Mouse (Mus musculus) bone marrow, adult 2 months (tissue): ENCODE data around the gene Pabpc6. TPM values are rescaled to one million over a fixed set of nuclear protein-coding genes. Genes with fewer than 3 reads are reported as not detected.

Experiments
- H3K27ac ChIP-seq: fragments of 200-500 bp; 2 replicates; pipeline ENCODE4 v1.5.1; 2012; ENCODE audit warnings: low read depth, mild to moderate bottlenecking, control low read depth, inconsistent platforms, low read length; ENCODE audit not compliant: control insufficient read depth, poor library complexity, insufficient read depth
- H3K4me1 ChIP-seq: fragments of 200-500 bp; 2 replicates; pipeline ENCODE4 v1.6.1; 2011; ENCODE audit warnings: low read length; ENCODE audit not compliant: control insufficient read depth, insufficient read depth
- H3K4me3 ChIP-seq: fragments of 200-500 bp; replicated peaks from 2 replicates; pipeline ENCODE3; 2011; ENCODE audit warnings: mild to moderate bottlenecking, low read depth, low read length, control low read depth; ENCODE audit not compliant: control insufficient read depth
- CTCF ChIP-seq: fragments of 200-500 bp; IDR thresholded peaks from 2 replicates; pipeline ENCODE4 v1.5.1; 2011; ENCODE audit warnings: low read length, control low read depth; ENCODE audit not compliant: control insufficient read depth, insufficient read depth
- POLR2A ChIP-seq: fragments of 200-500 bp; IDR thresholded peaks from 2 replicates; pipeline ENCODE4 v1.6.1; 2011; ENCODE audit warnings: low read depth, mild to moderate bottlenecking, control low read depth, low read length, borderline replicate concordance; ENCODE audit not compliant: control insufficient read depth
- WGBS: fragments of 180-500 bp; shearing (Covaris S2); methylation state at CpG from one replicate; pipeline ENCODE4 v1.1.7; 2018; 5-methylcytosine and 5-hydroxymethylcytosine counted together
- polyA plus RNA-seq: library from polyadenylated mRNA; stranded (reverse); fragments of >200 nt; gene quantifications from 2 replicates; pipeline ENCODE4 v1.2.4, GENCODE M21; 2011; ENCODE audit warnings: low replicate concordance; ENCODE audit not compliant: missing spikeins, insufficient read depth, insufficient read length

The Pabpc6 gene
- polyA plus RNA-seq, 1 experiment, result not detected

DNA sequence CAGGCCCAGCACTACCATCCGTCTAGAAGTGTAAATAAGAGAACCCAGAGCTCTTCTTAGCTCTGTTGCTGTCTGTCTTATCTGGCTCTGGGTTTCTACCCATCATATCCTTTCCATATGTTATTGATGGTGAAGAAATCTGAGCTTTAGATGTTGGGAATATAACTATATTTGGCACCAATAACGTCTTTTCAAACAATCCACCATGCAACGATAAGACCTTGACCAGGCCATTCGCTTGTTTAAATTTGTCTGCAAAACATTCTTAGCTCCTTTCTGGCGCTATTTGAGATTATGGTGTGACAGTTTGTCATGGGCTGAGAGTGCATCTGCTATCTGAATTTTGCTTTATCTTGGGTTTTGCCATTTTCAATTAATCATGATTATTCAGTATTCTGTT is 10.9 kb downstream of the Pabpc6 start:
- H3K4me3 ChIP-seq, result no peak overlapping the region
- WGBS, result 81% methylated on average over 5 of the region's 5 CpGs
- TF ChIP-seq POLR2A (no peak), CTCF (no peak)
- no peak overlapping the region for H3K27ac ChIP-seq
- no peaks in the 10 kb centered on the region for H3K4me1 ChIP-seq

DNA sequence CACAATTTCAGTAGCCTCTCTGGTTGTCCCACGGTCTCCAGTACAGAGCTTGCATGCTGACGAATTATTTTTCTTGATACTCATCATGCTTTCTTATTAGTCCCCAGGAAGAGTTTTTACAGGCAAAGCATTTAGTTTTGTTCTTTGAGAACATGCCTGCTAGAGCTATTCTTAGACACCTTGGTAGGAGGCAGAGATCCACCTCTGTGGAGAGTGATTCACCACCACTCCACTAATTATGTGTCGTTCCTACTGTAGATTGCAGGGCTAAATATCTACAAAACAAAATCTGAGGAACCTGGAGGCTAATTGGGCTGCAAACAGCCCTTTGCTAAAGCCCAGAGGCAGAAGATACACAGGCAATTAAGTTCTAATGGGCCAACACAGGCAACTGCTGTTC is 15.4 kb downstream of the Pabpc6 start:
- WGBS, result 74% methylated on average over 3 of the region's 3 CpGs
- TF ChIP-seq CTCF, result no peak
- TF ChIP-seq POLR2A, result no peak

DNA sequence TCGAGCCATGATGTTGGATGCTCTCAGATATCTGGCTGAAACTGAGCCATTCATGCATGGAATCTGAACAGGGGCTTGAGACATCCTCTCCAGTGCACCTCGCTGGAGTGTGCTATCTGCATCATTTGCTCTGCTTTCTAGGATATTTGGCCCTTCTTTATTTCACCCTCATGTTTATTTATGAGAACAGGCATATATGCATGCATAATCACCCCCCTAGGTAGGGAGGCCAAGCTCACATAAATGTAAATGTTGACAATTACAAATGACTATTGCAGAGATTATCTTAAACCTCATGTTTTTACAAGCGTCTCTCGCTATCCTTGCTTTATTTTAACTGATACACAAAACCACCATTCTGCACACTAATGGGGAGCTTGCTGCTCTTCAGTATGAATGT is 21.9 kb downstream of the Pabpc6 start:
- H3K27ac ChIP-seq, result no peak overlapping the region
- H3K4me1 ChIP-seq, result no peaks in the 10 kb centered on the region
- H3K4me3 ChIP-seq, result no peak overlapping the region
- 77% methylated on average over 4 of the region's 4 CpGs for WGBS
- TF ChIP-seq CTCF (no peak), POLR2A (no peak)

More for the DNA sequence above, 15.4 kb downstream of the Pabpc6 start:
- no peak overlapping the region for H3K27ac ChIP-seq
- H3K4me1 ChIP-seq, result no peaks in the 10 kb centered on the region
- no peak overlapping the region for H3K4me3 ChIP-seq

DNA sequence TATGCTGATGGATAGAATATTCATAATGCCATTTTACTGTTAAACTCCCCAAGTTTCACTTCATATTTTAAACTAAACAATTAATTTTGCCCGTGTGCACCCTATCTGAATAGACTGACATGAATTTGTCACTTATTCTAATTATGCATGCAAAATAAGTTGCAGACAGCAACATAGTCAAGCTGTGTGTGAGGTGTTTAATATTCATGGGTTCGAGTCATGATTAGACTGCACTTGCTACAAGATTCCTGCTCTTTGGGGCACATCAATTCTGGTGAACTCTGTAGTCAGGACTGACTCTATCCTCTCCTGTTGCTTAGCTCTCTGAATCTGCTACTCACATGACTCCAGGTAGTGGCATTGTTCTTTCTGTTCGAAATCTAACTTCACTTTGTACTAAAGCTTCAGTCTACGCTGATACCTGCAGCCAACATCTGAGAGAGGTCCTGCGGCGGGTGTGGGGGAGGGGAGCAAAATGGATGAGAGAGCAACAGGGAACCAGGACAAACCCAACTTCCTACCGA is 25.8 kb downstream of the Pabpc6 start:
- no peak for TF ChIP-seq POLR2A
- no peak for TF ChIP-seq CTCF
- WGBS, result 71% methylated on average over 7 of the region's 7 CpGs

DNA sequence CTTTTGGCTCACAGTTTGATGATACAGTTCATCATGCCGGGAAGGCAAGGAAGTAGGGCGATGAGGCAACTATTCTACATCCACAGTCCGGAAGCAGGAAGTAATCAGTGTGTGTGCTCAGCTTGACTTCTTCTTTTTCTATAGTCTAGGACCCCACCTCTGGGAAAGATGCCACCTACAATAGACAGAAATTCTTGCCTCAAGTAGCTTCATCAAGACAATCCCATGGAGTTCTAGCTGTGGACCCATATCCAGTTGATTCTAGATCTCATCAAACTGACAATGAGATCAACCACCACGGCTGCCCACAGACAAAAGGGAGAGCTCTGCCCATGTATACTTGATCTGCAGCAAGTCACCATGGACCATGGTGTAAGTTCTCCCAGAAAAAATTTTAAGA is 32.5 kb downstream of the Pabpc6 start:
- Histone ChIP-seq H3K4me3 (no peak overlapping the region), H3K4me1 (no peaks in the 10 kb centered on the region), H3K27ac (no peak overlapping the region)
- WGBS, result 68% methylated on average over 4 of the region's 4 CpGs
- TF ChIP-seq POLR2A (no peak), CTCF (no peak)

More for the DNA sequence above, 25.8 kb downstream of the Pabpc6 start:
- no peaks in the 10 kb centered on the region for H3K4me1 ChIP-seq
- H3K27ac ChIP-seq, result no peak overlapping the region
- H3K4me3 ChIP-seq, result no peak overlapping the region

DNA sequence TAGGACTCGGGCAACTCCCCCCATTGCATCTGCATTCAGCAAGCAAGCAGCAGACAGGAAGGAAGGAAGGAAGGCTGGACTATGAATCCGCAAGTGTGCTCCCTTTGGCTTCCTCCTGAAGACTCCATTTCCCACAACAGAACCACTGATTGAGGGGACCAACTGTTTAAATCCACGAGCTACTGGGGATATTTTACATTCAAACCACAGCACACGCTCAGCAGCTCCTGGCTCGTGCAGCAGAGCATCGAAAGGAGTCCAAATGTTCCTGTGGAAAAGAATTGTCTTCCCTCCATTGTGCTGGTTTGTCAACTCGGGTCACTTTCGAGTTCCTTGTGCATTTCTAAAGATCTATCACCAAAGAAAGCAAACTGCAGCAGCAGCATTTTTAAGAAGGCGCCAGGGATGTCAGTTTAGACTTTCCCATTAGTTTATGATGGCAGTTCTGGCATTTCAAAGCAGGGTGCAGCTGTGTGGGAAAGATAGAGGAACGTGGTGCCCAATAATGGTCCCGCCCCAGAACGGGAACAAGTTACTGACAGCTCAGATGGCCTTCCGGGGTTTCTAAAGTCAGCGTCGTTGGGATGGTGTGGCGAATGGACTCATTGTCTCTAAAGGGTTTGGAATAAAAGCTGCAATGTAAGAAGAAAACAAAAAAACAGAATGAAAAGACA is 36.8 kb downstream of the Pabpc6 start:
- Histone ChIP-seq H3K27ac (no peak overlapping the region), H3K4me1 (no peaks in the 10 kb centered on the region), H3K4me3 (no peak overlapping the region)
- no peak for TF ChIP-seq POLR2A
- no peak for TF ChIP-seq CTCF
- 33% methylated on average over 16 of the region's 16 CpGs for whole genome bisulfite sequencing

DNA sequence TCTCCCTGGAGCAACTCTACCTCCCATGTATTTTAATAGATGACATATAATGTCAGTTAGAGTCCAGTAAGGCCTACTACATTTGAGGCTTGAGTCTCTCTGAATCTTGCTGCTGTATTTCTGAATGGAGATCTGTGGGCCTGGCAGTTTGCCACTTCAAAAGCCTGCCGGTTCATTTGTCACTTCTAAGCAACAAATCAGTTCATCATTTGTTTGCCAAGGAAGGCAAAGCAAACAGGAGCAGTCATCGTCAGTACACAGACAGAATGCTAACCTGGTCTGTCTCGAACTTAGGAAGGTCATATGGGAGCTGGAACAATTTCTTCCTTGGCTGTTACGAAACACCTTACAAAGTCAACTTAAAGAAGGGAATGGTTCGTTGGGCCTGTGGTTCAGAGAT is 37.4 kb downstream of the Pabpc6 start:
- H3K27ac ChIP-seq, result no peak overlapping the region
- no peak for TF ChIP-seq POLR2A
- no peak for TF ChIP-seq CTCF
- no peaks in the 10 kb centered on the region for H3K4me1 ChIP-seq
- no peak overlapping the region for H3K4me3 ChIP-seq
- 52% methylated on average over 5 of the region's 5 CpGs for WGBS

DNA sequence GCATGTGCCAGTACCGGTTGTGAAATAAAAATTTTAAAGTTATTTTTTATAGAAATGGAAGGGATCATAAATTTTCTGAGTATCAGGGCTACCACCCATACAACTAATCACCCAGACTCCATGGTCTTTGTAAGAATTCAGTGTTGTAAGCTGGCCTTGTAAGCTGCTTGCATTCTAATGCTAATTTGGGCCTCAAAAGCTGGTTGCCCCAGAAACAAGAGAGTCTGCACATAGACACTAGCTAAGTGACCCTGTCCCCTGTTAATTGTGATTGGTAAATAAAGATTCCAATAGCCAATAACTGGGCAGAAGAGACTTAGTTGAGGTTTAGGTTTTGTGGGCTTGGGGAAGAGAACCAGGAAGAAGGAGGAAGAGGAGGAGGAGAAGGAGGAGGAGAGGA is 38.4 kb downstream of the Pabpc6 start:
- no peak overlapping the region for H3K4me3 ChIP-seq
- no peak overlapping the region for H3K27ac ChIP-seq
- 89% methylated on average over 1 of the region's 1 CpGs for WGBS
- no peaks in the 10 kb centered on the region for H3K4me1 ChIP-seq
- TF ChIP-seq CTCF, result no peak
- TF ChIP-seq POLR2A, result no peak
